Mouse (Mus musculus) layer of hippocampus, postnatal 10 days (tissue): ENCODE results near the gene Acp7. TPM values are rescaled to one million over a fixed set of nuclear protein-coding genes. Genes with fewer than 3 reads are reported as not detected.

Source experiments
- DNase-seq, 2 experiments: peaks; one replicate each; pipeline ENCODE4 v3.0.0; 2021; ENCODE audit warnings: low spot score in 2 of 2
- total RNA-seq, 2 experiments: library from RNA; stranded (reverse); gene quantifications; 2 replicates each; pipeline ENCODE4 v1.2.3; 2021

The Acp7 gene
- total RNA-seq, 2 experiments from 2014 or later, result 1.5 to 2.1 TPM

- DNase-seq, result no peak
Measured at GRCm38 (mm10) chr7:28603136-28603535, 28.0 kb downstream of the Acp7 start.

- DNase-seq, result peak; percentile 73 to 80
Measured at GRCm38 (mm10) chr7:28601668-28602067, 29.5 kb downstream of the Acp7 start.

GRCm38 (mm10) chr7:28601029-28601428 is 30.1 kb downstream of the Acp7 start:
- DNase-seq, result peak; percentile 81 to 88

- no peak for DNase-seq
Measured at GRCm38 (mm10) chr7:28598951-28599350, 32.2 kb downstream of the Acp7 start.

DNA sequence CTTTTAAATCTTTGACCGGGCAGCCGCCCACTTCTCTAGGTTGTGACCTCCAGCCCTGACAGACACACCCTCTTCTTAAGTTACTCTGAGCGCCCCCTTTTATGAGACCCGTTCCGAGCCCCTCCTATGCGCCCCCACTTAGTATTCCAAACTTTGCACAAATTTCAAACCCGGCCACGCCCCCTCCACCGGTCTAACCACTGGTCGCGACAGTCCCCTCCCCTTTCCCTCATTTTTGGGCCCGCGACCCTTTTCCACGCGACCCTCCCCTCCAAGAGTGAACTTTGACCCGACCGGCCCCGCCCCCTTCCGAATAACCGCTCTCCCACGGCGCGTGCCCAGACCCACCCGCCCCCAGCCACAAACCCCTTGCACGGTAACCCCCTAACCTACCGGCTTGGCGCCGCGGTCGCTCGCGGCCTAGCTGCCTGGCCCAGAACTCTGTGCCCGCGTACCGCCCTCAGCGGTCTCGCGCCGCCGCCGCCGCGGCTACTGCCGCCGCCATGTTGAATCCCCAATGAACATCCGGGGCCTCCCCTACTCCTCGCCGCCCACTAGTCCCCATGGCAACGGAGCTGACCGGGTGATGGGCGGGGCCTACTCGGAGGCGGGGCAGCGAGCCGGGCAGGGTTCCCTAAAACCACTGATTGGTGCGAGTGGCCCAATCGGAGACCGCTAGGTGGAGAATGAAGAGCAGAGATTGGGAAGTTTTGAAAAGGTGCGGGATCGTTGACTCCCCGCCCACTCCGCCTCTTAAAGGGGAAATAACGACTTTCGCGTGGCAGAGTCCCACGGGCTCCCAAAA is 33.3 kb downstream of the Acp7 start, which contains the start of the genes Samd4b and Pak4:
Gene Samd4b (minus strand): TSS at position 503 of the 805 bp plus-strand sequence.
Gene Pak4 (minus strand): TSS at position 544 of the 805 bp plus-strand sequence.
- DNase-seq, result peak; percentile 99 to 100

DNA sequence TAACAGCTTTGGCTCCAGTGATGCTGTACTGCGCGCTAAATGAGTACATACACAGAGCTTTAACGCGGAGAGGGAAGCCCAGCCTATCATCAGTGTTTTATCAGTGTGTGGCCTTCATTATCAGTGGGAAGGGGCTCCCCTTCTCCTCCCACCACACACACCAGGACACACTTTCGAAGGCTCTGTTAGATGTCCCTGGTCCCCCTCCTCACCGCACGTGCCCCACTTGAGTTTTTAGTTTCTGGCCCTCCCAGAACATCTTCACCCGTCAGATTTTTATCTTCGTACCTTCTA is 33.9 kb downstream of the Acp7 start:
- no peak for DNase-seq

DNA sequence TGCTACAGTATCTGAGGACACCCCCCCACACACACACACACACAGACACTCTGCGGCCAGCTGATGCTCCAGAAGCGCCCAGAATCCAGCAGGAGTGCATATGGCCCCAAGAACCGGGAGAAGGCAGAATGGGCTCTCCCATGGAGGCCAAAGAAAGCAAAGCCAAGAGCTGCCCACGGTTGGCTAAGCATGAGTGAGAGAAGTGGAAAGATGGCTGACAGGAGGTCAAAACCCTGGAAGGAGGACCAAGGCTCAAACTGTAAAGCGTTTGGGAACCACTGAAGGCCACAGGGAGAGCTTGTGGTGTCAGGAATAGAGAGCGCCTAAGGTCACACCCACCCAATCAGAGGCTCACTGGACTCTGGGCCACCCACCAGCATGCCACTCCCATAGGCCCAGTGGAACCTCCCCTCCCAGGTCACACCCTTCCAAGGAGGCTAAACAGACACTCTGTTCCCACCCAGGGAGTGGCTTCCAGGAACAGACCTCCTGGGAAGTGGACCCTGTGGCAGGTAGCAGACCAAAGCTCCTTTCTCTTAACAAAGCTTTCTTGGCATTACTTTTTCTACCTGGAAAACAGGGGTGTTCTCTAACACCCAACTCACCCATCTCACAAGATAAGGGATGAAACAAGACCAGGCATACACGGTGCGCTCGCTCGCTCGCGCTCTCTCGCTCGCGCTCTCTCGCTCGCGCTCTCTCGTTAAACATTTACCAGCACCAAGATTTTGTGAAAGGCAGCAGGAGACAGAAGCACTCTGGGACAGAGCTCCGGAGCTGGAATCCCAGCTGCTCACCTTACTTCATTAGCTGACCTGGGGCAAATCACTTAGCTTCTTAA is 34.5 kb downstream of the Acp7 start:
- DNase-seq, result no peak

DNA sequence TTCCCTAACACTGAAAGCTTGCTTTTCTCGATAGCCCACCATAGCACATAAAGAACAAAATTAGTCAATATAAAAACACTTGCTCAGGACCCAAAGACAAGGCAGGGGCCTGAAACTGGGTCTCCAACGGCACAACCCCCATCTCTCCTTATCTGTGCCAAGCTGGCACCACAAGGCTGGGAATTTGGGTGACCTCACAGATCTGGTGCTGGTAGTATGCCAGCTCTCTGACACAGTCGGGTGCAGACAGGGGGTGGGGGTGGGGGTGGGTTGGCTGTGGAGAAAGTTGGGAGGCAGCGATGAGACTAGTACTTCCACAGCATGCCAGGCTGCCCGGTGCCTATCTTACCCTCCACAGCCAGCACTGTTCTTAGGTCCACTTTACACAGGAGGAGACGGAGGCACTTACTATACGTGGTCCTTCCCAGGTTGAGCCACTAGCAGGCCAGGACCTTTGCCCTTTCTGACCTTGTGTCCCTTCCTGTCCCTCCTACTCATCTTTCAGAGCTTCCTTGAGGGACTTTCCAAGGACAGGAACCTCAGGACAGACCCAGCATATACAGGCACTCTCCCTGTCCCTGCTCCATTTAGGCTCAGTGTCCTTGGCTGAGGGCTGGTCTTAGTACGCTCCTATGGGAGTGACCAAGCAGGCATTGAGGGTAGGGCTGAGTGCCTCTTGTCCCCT is 35.2 kb downstream of the Acp7 start:
- no peak for DNase-seq

GRCm38 (mm10) chr7:28593206-28594111 is 37.7 kb downstream of the Acp7 start:
- peak in 1 of 2 experiments; percentile 14 for DNase-seq

GRCm38 (mm10) chr7:28591862-28592261 is 39.3 kb downstream of the Acp7 start:
- no peak for DNase-seq

DNA sequence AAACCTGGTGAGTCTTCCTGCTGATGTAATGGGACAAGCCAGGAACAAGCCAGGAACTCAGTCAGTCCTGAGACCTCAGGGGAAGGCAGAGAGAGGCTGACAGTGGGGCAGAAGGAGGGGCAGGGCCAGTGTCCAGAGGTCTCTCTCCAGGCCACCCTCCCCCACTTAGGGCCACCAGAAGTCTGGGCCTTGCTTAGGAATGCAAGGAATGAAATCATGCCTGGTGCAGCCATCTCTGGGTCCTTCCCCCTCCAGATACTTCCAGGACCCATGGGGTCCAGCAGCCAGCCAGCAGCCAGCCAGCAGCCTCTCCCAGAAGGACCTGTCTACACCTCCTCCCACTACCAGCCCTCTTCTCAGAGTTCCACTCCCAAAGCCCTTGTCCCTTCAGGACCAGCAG is 43.5 kb downstream of the Acp7 start:
- DNase-seq, result no peak

DNA sequence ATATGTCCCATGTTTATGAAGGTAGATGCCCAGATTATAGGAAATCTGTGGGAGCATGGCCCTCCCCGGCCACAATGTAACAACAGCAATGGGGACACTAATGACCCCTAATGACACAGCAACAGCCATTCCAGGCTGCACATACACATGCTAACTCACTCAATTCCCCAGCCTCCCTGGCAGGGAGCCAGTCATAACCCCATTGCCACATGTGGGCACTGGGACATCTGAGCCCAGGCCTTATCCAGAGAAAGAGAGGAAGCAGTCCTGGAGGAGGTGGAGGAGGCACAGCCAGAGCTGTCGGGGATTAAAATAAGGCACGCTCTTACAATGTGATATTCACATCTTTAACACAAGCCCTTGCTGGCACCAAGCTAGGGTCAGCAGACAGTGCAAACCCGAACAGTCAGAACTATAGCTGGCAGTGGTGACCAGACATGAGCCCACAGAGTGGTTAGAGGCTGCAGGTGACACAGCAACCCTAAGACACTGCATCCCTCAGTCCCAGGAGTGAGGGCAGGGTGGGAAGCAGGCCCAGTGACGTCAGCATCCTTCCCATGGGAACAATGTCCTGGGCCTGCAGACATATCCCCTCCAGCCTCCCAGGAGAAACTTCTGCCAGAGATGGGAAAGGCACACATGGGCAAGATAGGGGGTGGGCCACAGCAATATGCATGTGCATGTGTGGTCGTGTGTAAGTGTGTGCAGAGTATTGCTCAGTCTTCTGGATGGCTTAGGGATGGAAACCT is 44.3 kb downstream of the Acp7 start:
- no peak for DNase-seq

DNA sequence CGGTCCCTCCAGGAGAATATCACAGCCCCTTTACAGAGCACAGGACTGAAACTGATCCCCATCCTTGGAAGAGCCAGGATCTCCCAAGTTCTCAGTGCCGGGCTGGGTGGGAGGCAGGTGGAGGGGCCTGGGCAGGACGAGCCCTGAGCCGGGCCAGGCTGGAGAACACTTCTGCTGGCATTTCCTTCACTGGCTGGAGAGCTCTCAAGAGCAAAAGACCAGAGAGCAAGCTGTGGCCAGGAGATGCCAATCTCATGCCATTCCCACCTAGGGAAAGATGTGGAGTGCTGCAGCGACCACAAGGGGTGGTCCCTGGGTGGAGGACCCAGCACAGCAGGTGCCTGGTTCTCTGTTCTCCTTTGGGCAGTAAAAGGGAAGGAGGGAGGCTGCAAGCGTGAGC is 46.1 kb downstream of the Acp7 start:
- no peak for DNase-seq

GRCm38 (mm10) chr7:28584468-28584867 is 46.7 kb downstream of the Acp7 start:
- DNase-seq, result no peak

DNA sequence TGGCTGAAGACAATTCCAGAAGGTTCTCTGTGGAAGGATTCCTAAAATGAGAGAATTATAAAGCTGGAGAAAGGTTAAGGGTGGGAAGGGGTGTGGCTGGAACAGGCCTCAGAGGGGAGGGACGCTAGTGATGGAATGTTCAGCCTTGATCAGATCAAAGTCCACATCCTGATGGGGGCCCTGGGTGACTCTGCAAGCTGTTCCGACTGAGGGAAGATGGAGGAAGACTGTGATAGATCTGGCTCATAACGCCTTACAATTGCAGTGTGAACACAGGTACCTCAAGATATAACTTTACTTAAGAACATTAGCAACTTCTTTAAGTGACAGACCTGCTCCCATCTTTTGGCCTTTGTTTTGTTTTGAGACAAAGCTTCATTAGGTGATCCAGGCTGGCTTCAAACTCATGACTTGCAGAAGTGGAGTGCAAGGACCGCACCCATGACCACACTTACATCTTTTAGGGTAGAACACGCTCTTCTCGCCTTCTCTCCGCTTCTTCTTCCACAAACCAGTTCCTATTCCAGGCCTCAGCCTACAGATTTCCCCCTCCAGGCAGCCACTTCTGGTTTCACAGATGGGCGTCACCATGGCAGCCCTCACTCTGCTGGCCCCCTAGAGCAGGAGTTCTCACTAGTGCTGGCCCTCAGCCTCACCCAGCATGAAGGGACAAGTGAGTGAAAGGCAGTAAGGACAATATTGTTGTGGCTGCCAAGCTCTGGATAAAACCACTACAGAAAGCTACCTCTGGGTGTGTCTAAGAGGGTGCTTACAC is 47.4 kb downstream of the Acp7 start:
- no peak for DNase-seq

- DNase-seq, result no peak
Measured at GRCm38 (mm10) chr7:28582841-28583240, 48.3 kb downstream of the Acp7 start.

GRCm38 (mm10) chr7:28581721-28582120 is 49.4 kb downstream of the Acp7 start:
- no peak for DNase-seq

DNA sequence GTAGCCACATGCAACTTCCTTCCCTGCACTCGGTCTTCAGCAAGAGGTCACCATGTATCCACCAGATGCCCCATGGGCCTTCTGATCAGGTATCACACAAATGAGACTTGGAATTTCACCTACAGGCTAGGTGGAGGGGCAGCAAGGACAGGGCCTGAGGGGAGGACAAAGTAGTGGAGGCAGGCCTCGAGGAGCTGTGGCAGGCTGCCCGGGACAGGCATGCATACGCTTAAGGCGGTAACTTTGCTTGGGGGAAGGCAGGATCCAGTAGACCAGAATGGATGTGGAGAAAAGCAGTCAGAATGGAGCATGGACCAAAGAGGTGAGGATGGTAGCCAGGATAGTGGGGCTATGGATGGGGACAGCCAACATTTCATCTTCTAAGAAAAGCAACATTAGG is 51.3 kb downstream of the Acp7 start:
- DNase-seq, result no peak

DNA sequence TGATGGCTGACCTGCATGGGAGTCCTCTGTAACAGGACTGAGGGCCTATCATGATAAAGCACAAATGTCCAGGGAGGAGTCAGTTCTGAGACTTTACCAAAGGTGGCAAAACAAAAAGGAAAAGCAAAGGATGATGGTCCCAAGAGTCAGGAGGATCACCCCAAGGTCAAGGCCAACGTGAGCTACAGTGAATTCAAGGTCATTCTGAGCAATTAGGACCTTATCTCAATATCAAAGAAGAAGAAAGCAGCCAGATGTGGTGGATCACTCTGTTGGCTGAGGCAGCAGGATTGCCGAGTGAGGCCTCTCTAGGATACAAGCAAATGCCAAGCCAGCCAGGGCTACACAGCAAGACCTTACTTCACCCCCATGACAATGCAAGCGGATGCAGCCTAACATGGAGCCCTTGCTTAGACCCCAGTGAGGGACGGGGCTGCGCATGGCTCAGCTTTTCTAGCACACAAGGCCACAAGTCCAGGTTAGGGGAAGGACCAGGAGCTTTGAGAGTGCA is 52.5 kb downstream of the Acp7 start:
- DNase-seq, result no peak
